Mouse (Mus musculus): ENCODE measurements around the gene Ppp1r13b. TPM values are rescaled to one million over a fixed set of nuclear protein-coding genes. Genes with fewer than 3 reads are reported as not detected.
"Not testable (repeated sequence)": the region's sequence is repeated elsewhere in the genome, so short reads cannot be mapped to it uniquely, and the experiment has no call there.

Ppp1r13b gene
- 3.6 and 3.7 TPM in 2 replicates for polyA plus RNA-seq (2015; fragmentation: Nextera tagmentation; extraction: Ambion mirVana)

DNA sequence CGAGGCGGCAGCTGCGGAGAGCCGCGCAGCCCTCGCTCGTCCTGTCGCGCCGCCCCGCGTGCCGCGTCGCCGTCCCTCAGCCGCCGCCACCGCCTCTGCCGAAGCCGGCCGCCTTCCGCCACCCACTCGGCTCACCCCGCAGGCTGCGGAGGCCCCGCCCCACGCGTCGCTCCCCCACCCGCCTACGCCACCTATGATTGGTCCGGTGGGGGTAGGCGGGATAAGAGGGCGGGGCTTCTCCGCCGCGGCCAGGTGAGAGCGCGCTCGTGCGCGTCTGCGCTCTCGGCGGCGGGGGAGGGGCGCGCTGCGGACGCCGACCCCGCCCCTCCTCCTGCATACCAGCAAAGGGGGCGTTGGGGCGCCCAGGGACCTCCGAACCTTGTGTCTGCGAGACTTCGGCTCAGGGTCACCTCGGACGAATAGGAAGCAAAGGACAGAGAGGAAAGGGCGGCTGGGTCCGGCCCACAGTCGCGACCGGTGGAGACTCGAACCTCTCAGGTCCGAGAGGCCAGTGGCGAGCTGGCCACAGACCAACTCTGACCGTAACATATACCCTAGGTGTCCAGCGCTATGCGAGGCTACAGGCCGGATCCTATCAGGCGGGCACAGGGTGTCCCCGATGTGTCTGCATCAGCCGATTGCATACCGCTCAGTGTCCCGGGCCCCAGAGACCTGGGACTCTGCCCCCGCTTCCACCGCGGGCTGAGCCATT lies at the start of gene Ppp1r13b:
Gene Ppp1r13b (minus strand): TSS at position 141 of the 712 bp plus-strand sequence.
- under 1% methylated on average over 69 of the region's 80 CpGs for WGBS (ENCODE audit: insufficient replicate concordance)
- peak; percentile 95 for ATAC-seq (ENCODE audit: insufficient read depth)

DNA sequence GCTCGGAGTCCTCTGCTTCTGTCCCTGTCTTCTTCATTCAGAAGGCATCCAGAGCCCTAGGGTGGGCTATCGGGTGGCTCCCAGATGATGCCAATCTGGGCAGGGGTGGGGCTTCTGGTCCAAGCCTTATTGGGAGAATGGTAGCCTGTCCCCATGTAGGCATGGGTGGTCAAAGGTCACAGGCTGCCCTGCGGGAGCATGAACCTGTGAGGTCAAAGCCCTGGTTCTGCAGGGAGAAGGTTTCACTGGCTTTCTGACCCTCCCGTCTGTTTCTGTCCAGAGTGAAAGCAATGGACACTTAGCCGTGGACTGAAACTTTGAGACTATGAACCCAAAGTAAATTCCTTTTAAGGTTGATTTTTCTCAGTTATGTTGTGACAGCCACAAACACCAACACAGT lies 48.3 kb upstream of the Ppp1r13b start:
- Histone ChIP-seq H3K9ac (no peak overlapping the region), H3K27me3 (no peaks in the 10 kb centered on the region), H3K4me3 (replicated peaks) (no peak overlapping the region), H3K36me3 (replicated peaks) (peaks cover 21% of the 10 kb centered on the region), H3K4me1 (replicated peaks) (peaks cover 19% of the 10 kb centered on the region; the same call in 1 of the 2 replicates), H3K4me2 (no peak overlapping the region), H3K27ac (replicated peaks) (no peak overlapping the region), H3K9me3 (replicated peaks) (no peaks in the 10 kb centered on the region)
- WGBS (ENCODE audit: insufficient replicate concordance): 62% methylated on average over 5 of the region's 5 CpGs
- no peak for ATAC-seq (ENCODE audit: insufficient read depth)

More for the DNA sequence above, at the start of gene Ppp1r13b:
- Histone ChIP-seq H3K27me3 (peaks cover 22% of the 10 kb centered on the region), H3K4me1 (replicated peaks) (peaks cover 36% of the 10 kb centered on the region), H3K4me2 (peak within 1 kb of the TSS; percentile 99), H3K4me3 (replicated peaks) (peak within 1 kb of the TSS; percentile 82), H3K27ac (replicated peaks) (peak within 1 kb of the TSS; percentile 96), H3K36me3 (replicated peaks) (no peaks in the 10 kb centered on the region), H3K9ac (peak within 1 kb of the TSS; percentile 89), H3K9me3 (replicated peaks) (no peaks in the 10 kb centered on the region)

GRCm38 (mm10) chr12:111951701-111952100 lies 43.8 kb upstream of the Ppp1r13b start:
- Histone ChIP-seq H3K27ac (replicated peaks) (no peak overlapping the region), H3K9me3 (replicated peaks) (no peaks in the 10 kb centered on the region), H3K27me3 (no peaks in the 10 kb centered on the region), H3K9ac (no peak overlapping the region), H3K36me3 (replicated peaks) (no peaks in the 10 kb centered on the region), H3K4me3 (replicated peaks) (no peak overlapping the region), H3K4me2 (no peak overlapping the region), H3K4me1 (replicated peaks) (peaks cover 11% of the 10 kb centered on the region)
- WGBS (ENCODE audit: insufficient replicate concordance): 56% methylated on average over 5 of the region's 5 CpGs
- ATAC-seq (ENCODE audit: insufficient read depth): no peak

DNA sequence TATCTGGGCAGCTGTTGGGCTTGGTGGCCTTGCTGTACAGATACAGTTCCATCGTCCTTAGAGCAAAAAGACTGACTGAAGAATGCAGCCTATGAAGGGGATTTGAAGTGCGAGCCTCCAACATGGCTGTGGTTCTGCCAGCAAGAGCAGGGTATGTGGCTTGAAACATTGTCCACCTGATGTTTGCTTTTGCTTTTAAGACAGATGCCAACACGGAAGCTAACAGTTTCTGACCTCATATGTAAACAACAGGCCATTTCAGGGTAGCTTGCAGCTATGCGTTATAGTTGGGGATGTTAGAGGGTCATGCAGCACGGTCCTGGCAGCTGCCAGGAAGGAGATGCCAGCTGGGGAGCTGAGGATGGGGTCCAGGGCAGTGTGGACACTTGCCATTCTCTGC lies 42.6 kb upstream of the Ppp1r13b start:
- WGBS (ENCODE audit: insufficient replicate concordance): 64% methylated on average over 5 of the region's 5 CpGs
- Histone ChIP-seq H3K9ac (no peak overlapping the region), H3K9me3 (replicated peaks) (no peaks in the 10 kb centered on the region), H3K36me3 (replicated peaks) (no peaks in the 10 kb centered on the region), H3K4me2 (no peak overlapping the region), H3K27ac (replicated peaks) (no peak overlapping the region), H3K4me3 (replicated peaks) (no peak overlapping the region), H3K4me1 (replicated peaks) (peaks cover 21% of the 10 kb centered on the region), H3K27me3 (no peaks in the 10 kb centered on the region)
- no peak for ATAC-seq (ENCODE audit: insufficient read depth)

GRCm38 (mm10) chr12:111946716-111947115 lies 38.8 kb upstream of the Ppp1r13b start:
- Histone ChIP-seq H3K9me3 (replicated peaks) (no peaks in the 10 kb centered on the region), H3K27me3 (no peaks in the 10 kb centered on the region), H3K4me1 (replicated peaks) (peaks cover 43% of the 10 kb centered on the region), H3K4me2 (peak overlapping the region; percentile 10; the same call in 1 of the 2 replicates), H3K27ac (replicated peaks) (peak overlapping the region; percentile 58), H3K36me3 (replicated peaks) (no peaks in the 10 kb centered on the region), H3K4me3 (replicated peaks) (no peak overlapping the region), H3K9ac (no peak overlapping the region)
- ATAC-seq (ENCODE audit: insufficient read depth): no peak
- 7% methylated on average over 2 of the region's 2 CpGs for WGBS (ENCODE audit: insufficient replicate concordance)

DNA sequence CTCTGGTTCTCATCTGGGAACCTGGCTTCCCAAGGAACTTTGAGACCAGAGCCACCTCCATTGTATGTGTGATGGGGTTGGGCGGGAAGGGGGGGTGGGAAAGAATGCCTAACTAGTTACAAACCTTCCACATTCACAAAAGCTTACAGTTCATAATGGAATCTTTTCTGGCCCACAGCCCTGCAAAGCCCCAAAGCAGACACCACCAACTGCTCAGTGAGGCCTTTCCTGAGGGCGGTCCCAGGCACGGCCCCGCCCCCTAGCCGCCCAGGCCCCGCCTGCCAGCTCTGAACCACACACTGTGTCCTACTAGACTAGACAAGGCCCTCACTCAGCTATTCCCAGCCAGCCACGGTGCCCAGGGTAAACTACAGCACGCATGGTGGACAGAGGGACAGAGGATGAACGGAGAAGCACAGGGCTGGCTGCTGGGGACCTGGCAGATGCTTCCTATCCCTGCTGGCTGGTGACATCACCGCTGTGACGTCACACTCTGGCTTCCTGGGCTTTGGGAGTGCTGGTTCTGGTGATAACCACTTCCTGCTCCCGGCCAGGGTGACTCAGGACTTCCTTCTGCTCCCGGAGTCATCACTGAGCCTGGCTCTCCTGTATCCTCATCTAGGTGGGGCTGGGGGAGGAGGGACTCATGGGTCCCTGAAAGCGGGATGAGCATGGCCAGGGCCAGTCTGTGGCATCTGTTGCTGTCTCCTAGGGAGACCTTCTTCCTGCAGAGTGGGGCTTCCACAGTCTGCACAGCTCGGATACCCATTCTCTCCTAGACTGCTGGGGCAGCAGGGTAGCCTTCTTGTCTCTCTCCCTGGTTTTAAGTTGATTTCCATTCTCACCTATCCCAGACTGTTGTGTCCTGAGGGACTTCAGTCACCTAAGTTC lies 38.1 kb upstream of the Ppp1r13b start:
- H3K27me3 ChIP-seq; H3K36me3 ChIP-seq (replicated peaks); H3K4me3 ChIP-seq (replicated peaks); H3K9me3 ChIP-seq (replicated peaks): not testable (repeated sequence)
- peak overlapping the region; percentile 57 for H3K4me2 ChIP-seq
- H3K9ac ChIP-seq: peak overlapping the region; percentile 37; the same call in 1 of the 2 replicates
- H3K4me1 ChIP-seq (replicated peaks): peaks cover 38% of the 10 kb centered on the region
- 9% methylated on average over 12 of the region's 15 CpGs for WGBS (ENCODE audit: insufficient replicate concordance)
- ATAC-seq (ENCODE audit: insufficient read depth): peak; percentile 58
- peak overlapping the region; percentile 80 for H3K27ac ChIP-seq (replicated peaks)

DNA sequence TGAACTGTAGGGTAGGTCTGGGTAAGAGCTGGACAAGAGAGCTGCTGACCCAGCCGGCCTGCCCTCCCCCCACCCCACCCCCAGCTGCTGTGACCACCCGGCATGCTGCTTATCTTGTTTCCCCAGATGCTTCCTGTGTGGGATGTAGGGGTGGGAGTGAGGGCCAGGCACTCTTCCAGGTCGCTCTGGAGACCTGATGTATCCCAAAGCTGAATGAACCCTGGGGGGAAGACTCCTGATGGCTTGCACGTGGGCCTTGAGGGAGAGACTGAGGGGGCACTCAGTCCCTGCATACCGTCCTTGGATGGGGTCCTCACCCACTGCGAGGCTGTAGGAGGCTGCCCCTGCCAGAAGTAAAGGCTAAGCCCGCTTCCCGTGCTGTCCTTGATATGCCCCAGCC lies 37.2 kb upstream of the Ppp1r13b start:
- Histone ChIP-seq H3K27ac (replicated peaks) (peak overlapping the region; percentile 80), H3K4me2 (peak overlapping the region; percentile 57), H3K36me3 (replicated peaks) (no peaks in the 10 kb centered on the region), H3K9me3 (replicated peaks) (no peaks in the 10 kb centered on the region), H3K9ac (peak overlapping the region; percentile 37; the same call in 1 of the 2 replicates), H3K27me3 (no peaks in the 10 kb centered on the region), H3K4me3 (replicated peaks) (0 out of 2 replicates have a peak overlapping the region, but pooled peaks have one; percentile 3), H3K4me1 (replicated peaks) (peaks cover 38% of the 10 kb centered on the region)
- ATAC-seq (ENCODE audit: insufficient read depth): peak; percentile 26
- 4% methylated on average over 8 of the region's 8 CpGs for WGBS (ENCODE audit: insufficient replicate concordance)

- WGBS (ENCODE audit: insufficient replicate concordance): 3% methylated on average over 18 of the region's 20 CpGs
- Histone ChIP-seq H3K27ac (replicated peaks) (peak overlapping the region; percentile 80), H3K9ac (peak overlapping the region; percentile 31; the same call in 1 of the 2 replicates), H3K4me3 (replicated peaks) (peak overlapping the region; percentile 38), H3K4me2 (peak overlapping the region; percentile 57), H3K4me1 (replicated peaks) (peaks cover 38% of the 10 kb centered on the region)
- ATAC-seq (ENCODE audit: insufficient read depth): peak; percentile 72
- H3K27me3 ChIP-seq; H3K36me3 ChIP-seq (replicated peaks); H3K9me3 ChIP-seq (replicated peaks): not testable (repeated sequence)
These were observed 36.4 kb upstream of the Ppp1r13b start for GRCm38 (mm10) chr12:111944065-111944987.

- no peaks in the 10 kb centered on the region for H3K9me3 ChIP-seq (replicated peaks)
- peaks cover 45% of the 10 kb centered on the region for H3K4me1 ChIP-seq (replicated peaks)
- peak overlapping the region; percentile 31; the same call in 1 of the 2 replicates for H3K9ac ChIP-seq
- no peaks in the 10 kb centered on the region for H3K27me3 ChIP-seq
- WGBS (ENCODE audit: insufficient replicate concordance): 16% methylated on average over 10 of the region's 10 CpGs
- no peaks in the 10 kb centered on the region for H3K36me3 ChIP-seq (replicated peaks)
- peak overlapping the region; percentile 57 for H3K4me2 ChIP-seq
- peak overlapping the region; percentile 67 for H3K27ac ChIP-seq (replicated peaks)
- ATAC-seq (ENCODE audit: insufficient read depth): no peak
- peak overlapping the region; percentile 38 for H3K4me3 ChIP-seq (replicated peaks)
These were observed 35.6 kb upstream of the Ppp1r13b start for GRCm38 (mm10) chr12:111943421-111944064.

- 19% methylated on average over 1 of the region's 1 CpGs for WGBS (ENCODE audit: insufficient replicate concordance)
- H3K27me3 ChIP-seq: no peaks in the 10 kb centered on the region
- peaks cover 42% of the 10 kb centered on the region for H3K4me1 ChIP-seq (replicated peaks)
- ATAC-seq (ENCODE audit: insufficient read depth): no peak
- H3K4me2 ChIP-seq: no peak overlapping the region
- no peaks in the 10 kb centered on the region for H3K9me3 ChIP-seq (replicated peaks)
- no peak overlapping the region for H3K4me3 ChIP-seq (replicated peaks)
- no peaks in the 10 kb centered on the region for H3K36me3 ChIP-seq (replicated peaks)
- no peak overlapping the region for H3K27ac ChIP-seq (replicated peaks)
- H3K9ac ChIP-seq: no peak overlapping the region
These were observed 30.8 kb upstream of the Ppp1r13b start for GRCm38 (mm10) chr12:111938623-111939177.
